Mouse (Mus musculus) CH12.LX (cell line): ENCODE measurements at regions not wholly inside any gene's neighbourhood (a gene's known extent, or its start where the extent isn't known, plus 50 kb on each side); places are given as distances from the start of the nearest gene placed in this dataset.
"Not testable (repeated sequence)": the region's sequence is repeated elsewhere in the genome, so short reads cannot be mapped to it uniquely, and the experiment has no call there.

ENCODE experiments used
- CTCF ChIP-seq, 2 experiments: IDR thresholded peaks in 1 of 2; conservative IDR thresholded peaks in 1 of 2; 2 replicates each; pipeline ENCODE4 v1.5.1; 2011 to 2012; ENCODE audit warnings: low read depth in 2 of 2, low read length in 2 of 2, improper control_type of control experiment in 1 of 2, inconsistent platforms in 1 of 2, mild to moderate bottlenecking in 1 of 2, moderate library complexity in 1 of 2
- ELF1 ChIP-seq: IDR thresholded peaks from 2 replicates; pipeline ENCODE4 v1.6.1; 2014; ENCODE audit warnings: low read depth, mild to moderate bottlenecking, inconsistent platforms, low read length, improper control_type of control experiment
- MAFK ChIP-seq: IDR thresholded peaks from 2 replicates; pipeline ENCODE4 v1.6.1; 2011; ENCODE audit warnings: low read length, improper control_type of control experiment; ENCODE audit not compliant: insufficient replicate concordance
- NELFE ChIP-seq: IDR thresholded peaks from 2 replicates; pipeline ENCODE4 v1.6.1; 2011; ENCODE audit warnings: low read depth, low read length, improper control_type of control experiment
- POLR2AphosphoS2 ChIP-seq: IDR thresholded peaks from 2 replicates; pipeline ENCODE4 v1.6.1; 2011; ENCODE audit warnings: low read depth, low read length, improper control_type of control experiment
- RCOR1 ChIP-seq: conservative IDR thresholded peaks from 2 replicates; pipeline ENCODE4 v1.6.1; 2012; ENCODE audit warnings: low read depth, mild to moderate bottlenecking, inconsistent platforms, low read length, improper control_type of control experiment
- ZC3H11A ChIP-seq: IDR thresholded peaks from 2 replicates; pipeline ENCODE4 v1.6.1; 2012; ENCODE audit warnings: low read depth, mild to moderate bottlenecking, inconsistent platforms, low read length, improper control_type of control experiment

- not testable (repeated sequence) for TF ChIP-seq ZC3H11A; POLR2AphosphoS2; CTCF (conservative IDR thresholded peaks at IDR 0.05 in 1 of 2, IDR thresholded peaks at IDR 0.05 in 1 of 2; ENCODE audit: low read depth in 2 of 2, low read length in 2 of 2); RCOR1; ELF1; MAFK; NELFE
Observed at GRCm38 (mm10) chr6:114577319-114577718, 65.6 kb upstream of the Atg7 start.
